Mouse (Mus musculus): Measurements from ENCODE around the gene Ndufb7.
"Not testable (repeated sequence)": the region's sequence is repeated elsewhere in the genome, so short reads cannot be mapped to it uniquely, and the experiment has no call there.

Ndufb7 gene

GRCm38 (mm10) chr8:83576921-83577320 is 10.4 kb downstream of the Ndufb7 start:
- DNase-seq = peak; percentile 11 to 19

DNA sequence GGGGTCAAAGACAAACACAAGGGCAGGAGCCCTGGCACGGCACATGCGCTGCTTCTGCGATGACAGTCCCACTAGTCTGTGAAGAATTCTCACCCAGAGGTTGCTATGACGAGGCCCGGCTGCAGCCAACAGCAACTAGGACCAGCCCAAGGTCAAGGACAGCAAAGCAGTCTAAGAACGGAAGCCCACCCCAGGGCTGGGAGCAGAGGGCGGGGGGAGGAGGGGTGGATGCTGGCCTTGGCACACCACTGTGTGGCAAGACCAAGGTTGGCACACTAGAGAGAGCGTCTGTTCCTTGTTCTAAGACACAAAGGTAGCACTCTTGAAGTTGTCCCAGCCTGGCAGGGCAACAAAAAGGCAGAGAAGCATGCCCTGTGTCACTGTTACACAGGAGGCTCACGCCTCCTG is 10.9 kb downstream of the Ndufb7 start:
- DNase-seq = peak; percentile 58 to 66

DNA sequence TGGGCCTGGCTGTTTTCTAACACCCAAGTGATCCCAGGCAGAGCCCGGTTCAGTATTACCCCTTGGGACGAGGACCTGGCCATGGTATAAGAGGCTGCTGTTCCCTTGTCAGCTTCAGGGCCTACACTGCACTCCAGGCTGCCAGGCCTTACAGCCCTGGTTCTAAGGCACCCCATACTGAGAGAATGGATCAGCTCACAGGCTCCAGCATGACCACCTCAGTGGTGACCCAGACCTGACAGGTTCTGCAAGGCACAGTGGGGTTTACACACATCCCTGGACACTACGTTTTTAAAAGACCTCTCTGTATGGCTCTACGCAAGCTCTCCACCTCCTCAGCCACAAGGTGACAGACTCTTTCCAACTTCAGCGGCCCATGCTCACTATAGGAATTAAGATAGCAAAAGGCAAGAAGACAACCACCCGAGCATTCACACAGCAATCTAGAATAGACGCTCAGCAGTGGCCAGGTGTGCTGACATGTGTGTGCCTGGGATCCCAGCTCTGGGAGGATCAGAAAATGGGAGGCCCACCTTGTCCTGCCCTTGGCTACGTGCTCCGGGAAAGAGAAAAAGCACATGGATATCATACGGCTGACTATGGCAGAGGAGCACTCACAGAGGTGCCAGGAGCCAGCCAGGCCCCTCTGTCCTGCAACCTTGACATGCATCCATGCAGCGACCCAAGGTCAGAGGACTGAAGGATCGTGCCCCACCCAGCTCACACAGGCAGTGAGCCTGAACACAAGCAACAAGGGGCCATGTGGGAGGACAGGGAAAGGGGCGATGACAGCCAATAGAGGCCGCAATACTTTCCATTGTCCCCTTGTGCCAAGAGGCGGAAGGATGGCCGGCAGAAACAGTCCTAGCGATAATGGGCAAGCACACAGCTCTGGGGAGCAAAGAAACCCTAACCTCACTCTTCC is 11.9 kb downstream of the Ndufb7 start:
- peak; percentile 8 to 16 for DNase-seq

GRCm38 (mm10) chr8:83579676-83580075 is 13.2 kb downstream of the Ndufb7 start:
- DNase-seq = peak; percentile 3 to 5

DNA sequence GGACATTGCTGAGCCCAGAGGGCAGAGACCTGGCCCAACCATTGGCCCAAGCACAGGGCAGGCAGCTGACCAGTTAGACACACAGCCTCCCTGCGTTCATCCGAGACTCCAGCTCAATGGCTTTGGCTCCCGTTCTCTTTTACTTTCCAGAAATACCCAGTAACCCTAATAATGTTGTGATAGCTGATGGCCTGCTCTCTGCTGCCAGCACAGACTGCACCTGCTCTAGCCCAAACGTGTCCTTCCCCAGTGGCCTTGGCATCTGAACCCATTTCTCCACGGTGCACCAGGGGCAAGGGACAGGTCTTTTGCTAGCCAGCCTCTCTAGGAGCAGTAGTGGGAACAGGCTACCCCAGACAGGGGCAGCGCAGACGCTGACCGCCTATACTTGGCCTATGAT is 14.4 kb downstream of the Ndufb7 start:
- peak; percentile 13 to 15 for DNase-seq

DNA sequence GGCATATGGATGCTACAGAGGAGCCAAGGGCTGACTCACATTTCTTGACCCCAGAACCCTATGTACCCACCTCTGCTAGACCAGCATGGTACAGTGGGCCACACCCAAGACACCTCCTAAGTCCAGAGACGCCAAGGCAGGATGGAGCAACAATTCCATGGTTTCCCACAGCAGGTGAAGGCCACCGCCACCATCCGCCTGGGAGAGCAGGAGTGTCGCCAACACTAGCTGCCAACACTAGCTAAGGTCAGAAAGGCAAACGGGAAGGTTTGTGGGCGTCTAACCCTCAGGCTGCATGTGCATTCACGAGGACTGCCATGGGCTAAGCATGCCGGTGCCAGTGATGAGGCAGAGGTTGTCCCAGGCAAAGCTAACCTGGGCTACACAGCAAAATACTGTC is 15.8 kb downstream of the Ndufb7 start:
- peak; percentile 32 for DNase-seq

GRCm38 (mm10) chr8:83583236-83583635 is 16.8 kb downstream of the Ndufb7 start:
- DNase-seq = peak in 1 of 2 experiments; percentile 7

DNA sequence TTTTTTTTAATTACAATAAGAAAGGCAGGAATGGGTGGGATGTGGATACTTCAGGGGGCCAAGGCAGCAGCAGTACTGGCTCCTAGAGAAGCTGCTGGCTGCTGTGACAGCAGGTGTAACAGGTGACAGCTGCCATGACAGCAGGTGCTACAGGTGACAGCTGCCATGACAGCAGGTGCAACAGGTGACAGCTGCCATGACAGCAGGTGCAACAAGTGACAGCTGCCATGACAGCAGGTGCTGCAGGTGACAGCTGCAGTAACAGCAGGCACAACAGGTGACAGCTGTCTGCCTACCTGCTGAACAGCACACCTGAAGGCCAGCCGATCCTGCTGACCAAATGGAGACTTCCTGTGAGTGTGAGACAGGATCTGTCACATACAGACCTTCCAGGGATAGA is 18.3 kb downstream of the Ndufb7 start:
- DNase-seq = peak; percentile 67 to 70

- DNase-seq = peak; percentile 77 to 84
Measured at GRCm38 (mm10) chr8:83585333-83585732, 18.9 kb downstream of the Ndufb7 start.

GRCm38 (mm10) chr8:83587644-83588043 is 21.2 kb downstream of the Ndufb7 start:
- no peak for DNase-seq

- no peak for DNase-seq
Measured at GRCm38 (mm10) chr8:83588886-83589285, 22.4 kb downstream of the Ndufb7 start.

- DNase-seq = peak in 1 of 2 experiments; percentile 13
Measured at GRCm38 (mm10) chr8:83590488-83591023, 24.1 kb downstream of the Ndufb7 start.

DNA sequence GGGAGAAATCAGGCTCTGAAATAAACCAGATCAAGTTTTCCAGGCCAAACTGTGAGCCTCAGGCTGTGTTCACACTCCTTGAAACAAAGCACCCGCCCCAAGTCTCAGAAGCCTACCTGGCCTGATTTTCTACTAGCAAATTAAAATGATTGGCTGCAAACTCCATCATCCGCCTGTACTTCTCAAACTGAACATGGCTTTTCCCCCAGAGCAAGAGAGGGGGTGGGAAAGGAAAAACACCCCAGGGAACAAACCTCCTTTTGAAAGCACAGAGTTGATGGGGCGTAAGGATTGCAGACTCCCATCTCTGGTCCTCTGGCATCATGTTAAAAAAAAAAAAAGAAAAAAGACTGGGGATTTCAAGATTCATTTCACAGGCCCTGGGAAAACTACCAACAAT is 26.2 kb downstream of the Ndufb7 start:
- DNase-seq = no peak

- DNase-seq = no peak
Measured at GRCm38 (mm10) chr8:83593325-83594166, 27.1 kb downstream of the Ndufb7 start.

DNA sequence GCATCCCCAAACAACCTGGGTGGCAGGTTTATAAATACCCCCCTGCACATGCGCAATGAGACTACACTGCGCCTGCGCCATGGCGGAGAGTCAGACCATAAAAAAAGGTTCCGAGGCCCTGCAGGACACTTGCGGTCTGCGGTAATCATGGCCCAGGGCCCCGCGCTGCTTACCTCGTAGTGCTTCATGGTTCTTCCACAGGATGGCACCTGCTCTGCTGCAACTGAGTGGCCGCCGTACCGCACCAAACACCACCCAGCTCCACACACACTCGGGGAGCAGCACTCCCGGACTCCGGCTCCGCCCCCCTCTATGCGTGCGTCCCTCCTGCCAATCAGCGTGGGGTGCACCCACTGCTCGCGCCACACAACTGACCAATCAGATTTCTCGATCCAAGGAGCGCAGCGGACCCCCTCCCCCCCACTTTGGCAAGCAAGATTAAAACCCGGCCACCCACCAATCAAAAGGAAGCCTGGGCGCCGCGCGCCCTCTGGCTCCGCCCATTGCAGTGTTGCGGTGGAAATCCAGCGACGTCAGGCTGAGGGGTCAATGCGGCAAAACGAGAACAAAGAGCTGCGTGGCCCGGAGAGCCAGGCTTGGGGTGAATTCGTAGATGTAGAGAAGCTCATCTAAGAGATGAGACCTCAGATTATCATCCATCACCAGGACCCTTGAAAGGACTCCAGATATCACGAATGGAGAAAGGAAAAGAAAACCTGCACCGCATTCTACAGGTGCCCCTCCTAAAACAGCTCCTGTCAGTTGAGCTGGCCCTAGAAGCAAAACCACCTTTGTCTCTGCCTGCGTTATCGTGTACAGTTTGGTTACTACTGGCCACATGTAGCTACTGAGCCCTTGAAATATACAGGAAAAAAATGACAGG is 27.9 kb downstream of the Ndufb7 start:
- peak; percentile 99 for DNase-seq

GRCm38 (mm10) chr8:83595050-83595345 is 28.5 kb downstream of the Ndufb7 start:
- DNase-seq = not testable (repeated sequence)

DNA sequence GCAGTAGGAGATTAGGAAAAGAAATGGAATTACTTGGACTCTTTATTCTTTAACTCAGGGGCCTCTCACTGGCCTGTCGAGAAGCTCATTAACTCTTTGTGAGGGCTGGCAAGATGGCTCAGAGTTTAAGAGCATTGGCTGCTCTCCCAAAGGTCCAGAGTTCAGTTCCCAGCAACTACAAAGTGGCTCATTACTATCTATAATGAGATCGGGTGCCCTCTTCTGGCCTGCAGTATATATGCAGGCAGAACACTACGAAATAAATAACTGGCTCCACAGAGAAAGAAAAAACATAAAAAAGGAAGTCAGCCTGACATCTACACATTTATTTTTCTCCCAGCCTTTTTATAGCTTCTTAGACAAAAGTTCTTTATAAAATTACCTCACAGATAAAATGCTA is 29.9 kb downstream of the Ndufb7 start:
- no peak for DNase-seq

DNA sequence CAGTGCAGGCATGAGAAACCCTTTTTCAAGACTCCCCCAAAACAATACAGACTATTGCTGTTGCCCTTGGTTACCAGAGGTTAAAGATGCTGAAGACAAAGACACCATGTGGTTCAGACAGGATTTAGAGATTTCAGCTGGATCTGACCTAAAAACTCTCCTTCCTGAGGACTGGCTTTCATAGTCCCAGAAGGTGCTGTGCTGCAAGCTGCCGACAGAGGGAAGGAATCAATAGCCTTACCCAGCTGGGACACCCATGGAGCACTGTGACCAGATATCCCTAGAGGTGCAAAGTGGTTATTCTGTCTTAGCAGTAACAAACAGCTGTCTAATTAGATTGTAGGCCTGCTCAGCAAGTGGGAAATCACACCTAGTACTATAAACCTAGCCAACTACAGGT is 31.7 kb downstream of the Ndufb7 start:
- no peak for DNase-seq

- no peak for DNase-seq
Measured at GRCm38 (mm10) chr8:83599814-83600213, 33.3 kb downstream of the Ndufb7 start.

GRCm38 (mm10) chr8:83602650-83603029 is 36.2 kb downstream of the Ndufb7 start:
- no peak for DNase-seq

DNA sequence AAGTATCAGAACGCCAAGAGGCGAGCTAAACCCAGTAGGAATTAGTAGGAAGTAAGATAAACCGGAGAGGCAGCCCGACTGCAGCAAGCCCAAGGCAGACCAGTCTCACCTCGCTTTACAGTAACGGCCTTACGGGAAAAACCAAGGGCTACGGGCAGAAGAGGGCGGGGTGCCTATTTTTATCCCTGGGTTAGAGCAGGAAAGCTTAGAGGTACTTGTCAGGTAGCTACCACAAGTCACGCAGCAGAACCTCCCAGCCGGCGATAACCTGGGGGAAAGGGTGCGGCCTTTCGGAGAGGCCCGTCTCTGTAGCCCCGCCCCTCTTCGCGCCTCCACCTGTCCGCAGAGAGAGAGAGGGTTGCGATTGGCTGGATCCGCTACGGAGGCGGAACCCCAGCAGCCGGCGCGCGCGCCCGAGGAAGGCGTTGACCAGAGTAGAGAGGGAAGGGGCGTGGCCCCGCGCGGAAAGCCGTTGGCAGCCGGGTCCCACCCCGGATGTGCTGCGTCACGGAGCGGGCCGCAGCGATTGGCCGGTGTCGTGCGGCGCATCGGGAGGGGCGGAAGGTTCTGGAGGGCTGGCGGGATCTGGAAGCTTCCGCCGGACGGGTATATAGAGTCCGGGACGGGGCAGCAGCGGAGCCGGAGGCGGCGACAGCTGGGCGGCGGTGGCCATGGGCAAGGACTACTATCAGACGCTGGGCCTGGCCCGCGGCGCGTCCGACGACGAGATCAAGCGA is 41.4 kb downstream of the Ndufb7 start, which contains the start of the genes Tecr and Dnajb1:
Gene Tecr (minus strand): TSS at position 311 of the 737 bp plus-strand sequence.
Gene Dnajb1 (plus strand): TSS at position 533 of the 737 bp plus-strand sequence.
- peak; percentile 100 for DNase-seq
